Mouse (Mus musculus) lung, postnatal 0 days (tissue): Measurements from ENCODE around the gene Il7r.

ENCODE experiments used
- CTCF ChIP-seq: IDR thresholded peaks from 2 replicates; pipeline ENCODE4 v1.5.1; 2016; ENCODE audit warnings: antibody characterized with exemption, mild to moderate bottlenecking
- EP300 ChIP-seq: IDR thresholded peaks from 2 replicates; pipeline ENCODE4 v1.6.1; 2016; ENCODE audit warnings: antibody characterized with exemption, mild to moderate bottlenecking, control low read depth

- TF ChIP-seq CTCF (no peak), EP300 (no peak)
These were observed 19.0 kb upstream of the Il7r start for GRCm38 (mm10) chr15:9548951-9549350.
